Mouse (Mus musculus) granulocyte monocyte progenitor cell, adult 5-6 weeks (primary cell): ENCODE results near the gene Gm43638. TPM values are rescaled to one million over a fixed set of nuclear protein-coding genes. Genes with fewer than 3 reads are reported as not detected.

ENCODE experiments used
- total RNA-seq, 2 experiments: library from RNA; stranded (forward) in 1 of 2; stranded (reverse) in 1 of 2; fragments of 200-712, 200-1000 nt in 1 of 2; fragments of >200 nt in 1 of 2; fragmentation: Nextera tagmentation in 1 of 2; gene quantifications; 2 replicates each; pipeline ENCODE4 v1.2.3; 2014 to 2017

Gm43638 gene
- total RNA-seq, 2 experiments from 2014 or later: not detected

Other genes starting within 250 kb of the Gm43638 start
- not detected in 2 replicates for gene Ugt2b37, start 232.0 kb downstream of the Gm43638 start, total RNA-seq (2014; fragmentation: Nextera tagmentation)
- not detected in 2 replicates for gene Ugt2b37, start 232.0 kb downstream of the Gm43638 start, total RNA-seq (2017)
- gene Ugt2a3, start 149.6 kb downstream of the Gm43638 start, total RNA-seq (2014; fragmentation: Nextera tagmentation): not detected in 2 replicates
- not detected in 2 replicates for gene Ugt2a3, start 149.6 kb downstream of the Gm43638 start, total RNA-seq (2017)
- gene Ugt2b38, start 62.6 kb downstream of the Gm43638 start, total RNA-seq (2014; fragmentation: Nextera tagmentation): not detected in 2 replicates
- not detected in 2 replicates for gene Ugt2b38, start 62.6 kb downstream of the Gm43638 start, total RNA-seq (2017)
- not detected in 2 replicates for gene Ugt2a2, start 4.5 kb downstream of the Gm43638 start, total RNA-seq (2014; fragmentation: Nextera tagmentation)
- not detected in 2 replicates for gene Ugt2a2, start 4.5 kb downstream of the Gm43638 start, total RNA-seq (2017)
- not detected in 2 replicates for gene Ugt2a1, start 4.1 kb upstream of the Gm43638 start, total RNA-seq (2014; fragmentation: Nextera tagmentation)
- not detected in 2 replicates for gene Ugt2a1, start 4.1 kb upstream of the Gm43638 start, total RNA-seq (2017)
- not detected in 2 replicates for gene Sult1b1, start 51.4 kb upstream of the Gm43638 start, total RNA-seq (2014; fragmentation: Nextera tagmentation)
- gene Sult1b1, start 51.4 kb upstream of the Gm43638 start, total RNA-seq (2017): not detected in 2 replicates
- gene Sult1d1, start 82.2 kb upstream of the Gm43638 start, total RNA-seq (2014; fragmentation: Nextera tagmentation): not detected in 2 replicates
- not detected in 2 replicates for gene Sult1d1, start 82.2 kb upstream of the Gm43638 start, total RNA-seq (2017)
- gene Sult1e1, start 104.8 kb upstream of the Gm43638 start, total RNA-seq (2014; fragmentation: Nextera tagmentation): not detected in 2 replicates
- not detected in 2 replicates for gene Sult1e1, start 104.8 kb upstream of the Gm43638 start, total RNA-seq (2017)
- gene Csn1s1, start 179.4 kb upstream of the Gm43638 start, total RNA-seq (2014; fragmentation: Nextera tagmentation): not detected in 2 replicates
- not detected in 2 replicates for gene Csn1s1, start 179.4 kb upstream of the Gm43638 start, total RNA-seq (2017)
- gene Csn2, start 212.8 kb upstream of the Gm43638 start, total RNA-seq (2014; fragmentation: Nextera tagmentation): not detected in 2 replicates
- not detected in 2 replicates for gene Csn2, start 212.8 kb upstream of the Gm43638 start, total RNA-seq (2017)